In genomic region chr14:120362409-120362992, GRCm38 (mm10) we compare ENCODE assay signal across 13 mouse cellular contexts.
DNase-seq lines count a peak whose midpoint lies in the region; ATAC-seq and TF ChIP-seq lines count a peak whose summit lies in the region.
"Had no signal": no experiment of that assay in that cellular context is flagged by ENCODE, and none has a peak within 500 bp of the region (broad histone marks: within the 10 kb centered on the region; RNA-seq: fewer than 3 reads in every experiment).

No protein-coding gene starts in this region.

- DNase-seq in layer of hippocampus, adult 2 months (ENCODE audit: low spot score in 2 of 2), result no peak
- DNase-seq in layer of hippocampus, postnatal 10 days (ENCODE audit: low spot score in 2 of 2), result no peak
- peak; percentile 40 for DNase-seq in brain, embryonic 14.5 days (ENCODE audit: low read depth)
- DNase-seq in heart, postnatal 4 days, result peak; percentile 11
- DNase-seq in thymus, postnatal 4 days, result no peak
- DNase-seq in kidney, postnatal 14 days, result no peak
- DNase-seq: embryo, embryonic 11 days; kidney, adult 11 months; layer of hippocampus, postnatal 36 days; right cerebral cortex, postnatal 4 days; thymus, postnatal 36 days had no signal

- TF ChIP-seq CTCF in layer of hippocampus, adult 2 months (conservative IDR thresholded peaks at IDR 0.05), result no peak
- no peak for TF ChIP-seq CTCF in brain, embryonic 14.5 days (IDR thresholded peaks at IDR 0.05; ENCODE audit: borderline replicate concordance, extremely low read depth, insufficient read depth, insufficient read length)

- no peak overlapping the region for H3K4me3 ChIP-seq in layer of hippocampus, adult 2 months

- ATAC-seq in megakaryocyte-erythroid progenitor cell, adult 5-6 weeks (replicated peaks; ENCODE audit: low FRiP score, low TSS enrichment, poor library complexity, severe bottlenecking), result 0 out of 2 replicates have a peak, but pooled peaks have one; percentile 6

- 0 out of 2 replicates have a peak overlapping the region, but pooled peaks have one; percentile 14 for H3K27ac ChIP-seq in layer of hippocampus, adult 2 months
- H3K27ac ChIP-seq: liver, embryonic 14.5 days had no signal

- TF ChIP-seq POLR2A in brain, embryonic 14.5 days (IDR thresholded peaks at IDR 0.05; ENCODE audit: borderline replicate concordance, extremely low read depth, insufficient read depth, insufficient read length, poor library complexity, severe bottlenecking), result no peak

Comparison
In these comparisons a context has a peak if more than half of its experiments do, and no peak if none do; other contexts are left out.
1. DNase-seq: peak in brain, embryonic 14.5 days (single experiment) and heart, postnatal 4 days (single experiment); none in layer of hippocampus, adult 2 months (0 of 2), layer of hippocampus, postnatal 10 days (0 of 2), thymus, postnatal 4 days (single experiment) and kidney, postnatal 14 days (single experiment).